Mouse (Mus musculus) midbrain, embryonic 11.5 days (tissue): ENCODE measurements around the gene Slc39a5. TPM values are rescaled to one million over a fixed set of nuclear protein-coding genes. Genes with fewer than 3 reads are reported as not detected.
A peak's percentile ranks its signal among the peaks of the same experiment; 100 is the strongest.

Source experiments
- ATAC-seq: fragments of 200-750 bp; cut with Nextera tagmentation; 2 replicates; pipeline ENCODE4 v1.8.0; 2017; ENCODE audit warnings: moderate TSS enrichment, moderate library complexity; ENCODE audit not compliant: low FRiP score
- DNase-seq: peaks from one replicate; pipeline ENCODE4 v3.0.0; 2015; ENCODE audit warnings: low spot score; ENCODE audit errors: missing footprints
- H3K27ac ChIP-seq: fragments of 300-500 bp; sonication (generic); 2 replicates; pipeline ENCODE4 v1.5.1; 2014; ENCODE audit warnings: low read depth, low read length
- H3K27me3 ChIP-seq: fragments of 300-500 bp; sonication (generic); 2 replicates; pipeline ENCODE4 v1.6.1; 2014; ENCODE audit warnings: mild to moderate bottlenecking, low read length, moderate library complexity, mixed read lengths; ENCODE audit not compliant: control insufficient read depth, insufficient read depth
- H3K36me3 ChIP-seq: fragments of 300-500 bp; sonication (generic); 2 replicates; pipeline ENCODE4 v1.6.1; 2014; ENCODE audit warnings: mild to moderate bottlenecking, low read length, moderate library complexity, mixed read lengths; ENCODE audit not compliant: control insufficient read depth, insufficient read depth
- H3K4me1 ChIP-seq: fragments of 300-500 bp; sonication (generic); 2 replicates; pipeline ENCODE4 v1.6.1; 2014; ENCODE audit warnings: low read length; ENCODE audit not compliant: control insufficient read depth, insufficient read depth
- H3K4me2 ChIP-seq: fragments of 300-500 bp; sonication (generic); 2 replicates; pipeline ENCODE4 v1.6.1; 2014; ENCODE audit warnings: mild to moderate bottlenecking, moderate library complexity
- H3K4me3 ChIP-seq: fragments of 300-500 bp; sonication (generic); 2 replicates; pipeline ENCODE4 v1.5.1; 2014; ENCODE audit warnings: low read depth, low read length
- H3K9ac ChIP-seq: fragments of 300-500 bp; sonication (generic); 2 replicates; pipeline ENCODE4 v1.6.1; 2014; ENCODE audit warnings: low read length
- H3K9me3 ChIP-seq: fragments of 300-500 bp; sonication (generic); 2 replicates; pipeline ENCODE4 v1.6.1; 2016; ENCODE audit warnings: low read length; ENCODE audit not compliant: control insufficient read depth
- WGBS: fragments of 180-500 bp; shearing (Covaris S2); extraction: QIAGEN DNeasy Blood & Tissue Kit; methylation state at CpG from one replicate; pipeline ENCODE4 v1.1.7; 2014; 5-methylcytosine and 5-hydroxymethylcytosine counted together
- polyA plus RNA-seq: library from polyadenylated mRNA; unstranded; fragments of >200 nt; fragmentation: Nextera tagmentation; extraction: Ambion mirVana; gene quantifications from 2 replicates; pipeline ENCODE4 v1.2.1, GENCODE M21; 2014

Slc39a5 gene
- polyA plus RNA-seq, 1 experiment from 2014 or later, result not detected

- no peaks in the 10 kb centered on the region for H3K9me3 ChIP-seq
- no peaks in the 10 kb centered on the region for H3K27me3 ChIP-seq
- no peak overlapping the region for H3K27ac ChIP-seq
- H3K9ac ChIP-seq, result no peak overlapping the region
- ATAC-seq (no peak), DNase-seq (peak; percentile 60)
- no peak overlapping the region for H3K4me3 ChIP-seq
- no peak overlapping the region for H3K4me2 ChIP-seq
- peaks cover 2% of the 10 kb centered on the region; the same call in 1 of the 2 replicates for H3K4me1 ChIP-seq
- WGBS, result 77% methylated on average over 9 of the region's 9 CpGs
- peaks cover 2% of the 10 kb centered on the region; the same call in 1 of the 2 replicates for H3K36me3 ChIP-seq
Observed at GRCm38 (mm10) chr10:128401638-128402037, 609 bp upstream of the Slc39a5 start.

DNA sequence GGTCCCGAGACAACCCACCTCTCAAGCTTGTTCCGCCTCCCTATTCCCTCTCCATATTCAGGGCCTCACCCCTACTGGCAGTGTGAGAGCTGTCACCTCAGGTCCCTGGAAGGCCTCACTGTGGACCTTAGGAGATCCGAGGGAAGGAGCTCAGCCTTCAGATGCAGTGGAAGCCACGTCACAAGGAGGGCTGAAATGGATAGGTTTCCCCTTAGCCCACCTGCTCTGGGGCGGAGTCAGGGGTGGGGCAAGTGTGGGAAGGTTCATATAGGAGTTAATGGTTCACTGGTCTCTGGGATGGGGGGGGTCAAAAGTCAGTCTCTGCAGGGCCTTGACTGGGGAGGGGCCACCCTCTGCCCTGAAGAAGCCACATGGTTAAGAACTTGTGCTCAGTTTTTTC, 691 bp downstream of the Slc39a5 start:
- WGBS, result 33% methylated on average over 5 of the region's 5 CpGs
- H3K36me3 ChIP-seq, result no peaks in the 10 kb centered on the region
- H3K9ac ChIP-seq, result no peak overlapping the region
- no peaks in the 10 kb centered on the region for H3K9me3 ChIP-seq
- DNase-seq (peak; percentile 73), ATAC-seq (peak; percentile 6; the same call in 1 of the 2 replicates)
- H3K4me3 ChIP-seq, result no peak overlapping the region
- H3K27ac ChIP-seq, result no peak overlapping the region
- no peak overlapping the region for H3K4me2 ChIP-seq
- H3K4me1 ChIP-seq, result peaks cover 2% of the 10 kb centered on the region; the same call in 1 of the 2 replicates
- no peaks in the 10 kb centered on the region for H3K27me3 ChIP-seq

DNA sequence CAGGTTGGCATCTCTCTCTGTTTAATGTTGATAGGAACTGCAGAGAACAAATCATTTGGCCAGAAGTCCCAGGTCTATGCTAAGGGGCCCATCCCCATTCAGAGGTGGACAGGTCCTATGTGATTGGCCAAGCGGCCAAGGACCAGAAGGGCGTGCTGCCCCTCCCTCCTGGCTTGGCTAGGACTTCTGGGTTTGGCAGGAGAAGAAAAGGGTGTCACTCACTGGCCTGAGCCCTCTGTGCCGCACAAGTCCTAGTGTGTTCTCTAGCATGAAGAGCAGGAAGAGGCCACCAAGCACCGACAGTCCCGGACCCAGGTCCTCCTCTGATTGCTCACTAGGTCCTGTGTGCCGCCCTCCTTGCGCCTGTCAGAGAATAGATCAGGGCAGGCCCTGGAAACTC, 3.6 kb downstream of the Slc39a5 start:
- no peak overlapping the region for H3K9ac ChIP-seq
- no peaks in the 10 kb centered on the region for H3K9me3 ChIP-seq
- DNase-seq (peak; percentile 76), ATAC-seq (no peak)
- H3K27ac ChIP-seq, result no peak overlapping the region
- H3K36me3 ChIP-seq, result peaks cover under 1% of the 10 kb centered on the region; the same call in 1 of the 2 replicates
- H3K4me3 ChIP-seq, result no peak overlapping the region
- no peak overlapping the region for H3K4me2 ChIP-seq
- peaks cover 2% of the 10 kb centered on the region; the same call in 1 of the 2 replicates for H3K4me1 ChIP-seq
- H3K27me3 ChIP-seq, result no peaks in the 10 kb centered on the region
- WGBS, result 69% methylated on average over 7 of the region's 7 CpGs

DNA sequence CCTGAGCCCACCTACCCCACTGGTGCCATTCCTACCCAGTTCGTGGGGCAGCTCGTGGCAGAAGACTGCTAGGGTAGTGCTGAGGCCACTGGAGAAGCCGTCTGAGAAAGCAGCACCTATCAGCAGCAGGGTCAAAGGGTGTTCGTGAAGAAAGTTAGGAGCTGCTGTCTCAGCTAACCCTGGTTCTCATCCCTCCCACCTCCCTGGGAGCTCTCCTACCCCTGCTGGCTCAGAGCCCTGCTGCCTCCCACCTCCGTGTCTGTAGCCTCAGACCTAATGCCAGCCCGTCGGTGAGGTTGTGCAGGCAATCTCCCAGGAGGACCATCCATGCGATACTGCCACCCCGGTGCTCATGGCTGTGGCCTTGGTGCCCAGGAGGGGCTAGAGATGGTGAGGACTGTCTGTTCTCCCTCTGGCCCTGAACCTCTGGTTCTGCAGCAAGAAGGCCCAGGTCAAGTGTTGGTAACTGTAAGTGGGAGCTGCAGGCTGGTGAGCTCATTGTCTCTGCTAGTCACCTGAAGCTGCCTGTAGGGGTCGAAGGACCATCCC, 4.2 kb downstream of the Slc39a5 start:
- 70% methylated on average over 10 of the region's 10 CpGs for WGBS
- Histone ChIP-seq H3K4me1 (peaks cover 2% of the 10 kb centered on the region; the same call in 1 of the 2 replicates), H3K4me3 (no peak overlapping the region), H3K27ac (no peak overlapping the region; the same call in 1 of the 2 replicates), H3K9ac (no peak overlapping the region), H3K36me3 (peaks cover 4% of the 10 kb centered on the region; the same call in 1 of the 2 replicates), H3K4me2 (no peak overlapping the region), H3K27me3 (no peaks in the 10 kb centered on the region), H3K9me3 (no peaks in the 10 kb centered on the region)
- no peak for ATAC-seq
- no peak for DNase-seq

GRCm38 (mm10) chr10:128396017-128396673, 4.9 kb downstream of the Slc39a5 start:
- Histone ChIP-seq H3K27ac (no peak overlapping the region), H3K27me3 (no peaks in the 10 kb centered on the region), H3K9ac (no peak overlapping the region), H3K4me2 (no peak overlapping the region), H3K9me3 (no peaks in the 10 kb centered on the region), H3K4me3 (no peak overlapping the region), H3K36me3 (peaks cover 6% of the 10 kb centered on the region; the same call in 1 of the 2 replicates), H3K4me1 (peaks cover 2% of the 10 kb centered on the region; the same call in 1 of the 2 replicates)
- DNase-seq (peak; percentile 75), ATAC-seq (no peak)
- 70% methylated on average over 11 of the region's 11 CpGs for WGBS

DNA sequence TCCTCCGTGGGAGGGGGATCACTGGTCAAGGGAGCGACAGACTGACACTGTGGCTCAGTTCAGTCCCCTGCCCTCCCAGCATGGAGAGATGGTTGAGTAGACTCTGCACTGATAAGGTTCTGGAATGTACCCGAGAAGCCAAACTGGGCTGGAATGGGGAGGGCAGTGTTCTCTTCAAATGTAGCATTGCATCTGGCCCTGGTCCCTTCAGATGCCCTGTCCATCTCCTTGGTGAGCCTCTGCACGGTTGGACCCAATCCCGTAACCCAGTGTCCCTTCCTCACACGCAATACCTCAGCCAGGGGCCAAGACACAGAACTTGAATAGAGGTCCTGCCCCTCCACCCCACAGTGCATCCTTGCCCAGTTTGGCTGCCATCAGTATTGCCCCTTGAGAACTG, 9.2 kb downstream of the Slc39a5 start:
- Histone ChIP-seq H3K36me3 (peaks cover 35% of the 10 kb centered on the region), H3K4me3 (no peak overlapping the region), H3K27ac (no peak overlapping the region), H3K27me3 (no peaks in the 10 kb centered on the region), H3K9me3 (no peaks in the 10 kb centered on the region), H3K4me2 (no peak overlapping the region), H3K9ac (no peak overlapping the region), H3K4me1 (no peaks in the 10 kb centered on the region)
- 78% methylated on average over 6 of the region's 6 CpGs for WGBS
- DNase-seq (no peak), ATAC-seq (no peak)

DNA sequence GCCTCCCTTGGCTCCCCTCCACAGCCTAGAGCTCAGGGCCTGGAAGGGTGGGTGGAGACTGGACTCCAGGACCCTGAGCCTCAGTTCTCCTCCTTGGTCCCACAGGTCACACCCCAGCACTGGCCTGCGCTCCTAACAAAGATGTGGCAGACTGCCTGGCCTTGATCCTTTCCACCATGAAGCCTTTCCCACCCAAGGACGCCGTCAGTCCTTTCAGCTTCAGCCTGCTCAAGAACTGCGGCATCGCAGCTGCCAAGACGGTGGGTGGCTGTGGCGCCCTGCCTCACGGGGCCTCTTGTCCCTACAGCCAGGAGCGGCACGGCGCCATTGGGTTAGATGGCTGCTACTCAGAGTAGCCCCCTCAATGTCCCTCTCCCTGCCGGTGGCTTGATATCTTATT, 10.7 kb downstream of the Slc39a5 start:
- Histone ChIP-seq H3K27me3 (no peaks in the 10 kb centered on the region), H3K9ac (no peak overlapping the region), H3K4me3 (no peak overlapping the region), H3K4me2 (no peak overlapping the region), H3K27ac (no peak overlapping the region), H3K9me3 (no peaks in the 10 kb centered on the region), H3K36me3 (peaks cover 43% of the 10 kb centered on the region), H3K4me1 (no peaks in the 10 kb centered on the region)
- WGBS, result 90% methylated on average over 12 of the region's 12 CpGs
- ATAC-seq, result no peak
- no peak for DNase-seq

- H3K27me3 ChIP-seq, result no peaks in the 10 kb centered on the region
- H3K27ac ChIP-seq, result no peak overlapping the region
- 88% methylated on average over 6 of the region's 6 CpGs for WGBS
- no peak overlapping the region for H3K9ac ChIP-seq
- H3K9me3 ChIP-seq, result no peaks in the 10 kb centered on the region
- peaks cover 43% of the 10 kb centered on the region for H3K36me3 ChIP-seq
- no peak overlapping the region for H3K4me2 ChIP-seq
- no peak for DNase-seq
- no peak overlapping the region for H3K4me3 ChIP-seq
- ATAC-seq, result no peak
- no peaks in the 10 kb centered on the region for H3K4me1 ChIP-seq
Observed at GRCm38 (mm10) chr10:128389570-128389969, 11.5 kb downstream of the Slc39a5 start.

- Histone ChIP-seq H3K27ac (no peak overlapping the region), H3K4me1 (no peaks in the 10 kb centered on the region), H3K9ac (no peak overlapping the region), H3K9me3 (no peaks in the 10 kb centered on the region), H3K4me2 (no peak overlapping the region), H3K27me3 (no peaks in the 10 kb centered on the region), H3K4me3 (no peak overlapping the region), H3K36me3 (peaks cover 45% of the 10 kb centered on the region)
- no peak for ATAC-seq
- DNase-seq, result peak; percentile 71
- WGBS, result 93% methylated on average over 14 of the region's 14 CpGs
Observed at GRCm38 (mm10) chr10:128388941-128389340, 12.1 kb downstream of the Slc39a5 start.
